Mouse (Mus musculus): ENCODE results near the gene Parvb. TPM values are rescaled to one million over a fixed set of nuclear protein-coding genes. Genes with fewer than 3 reads are reported as not detected.

Gene Parvb
- polyA plus RNA-seq, 1 experiment from 2014 or later, result 9.0 TPM

- WGBS, result 30% methylated on average over 14 of the region's 14 CpGs
- peaks cover 38% of the 10 kb centered on the region for H3K4me1 ChIP-seq (replicated peaks)
- H3K4me2 ChIP-seq, result no peak overlapping the region
- no peak overlapping the region for H3K4me3 ChIP-seq
- no peaks in the 10 kb centered on the region for H3K9me3 ChIP-seq
- no peaks in the 10 kb centered on the region for H3K27me3 ChIP-seq
- no peak; the same call in 1 of the 2 replicates for ATAC-seq (ENCODE audit: low read depth)
- H3K9ac ChIP-seq, result 0 out of 2 replicates have a peak overlapping the region, but pooled peaks have one; percentile 8
- peak overlapping the region; percentile 65 for H3K27ac ChIP-seq (replicated peaks)
- H3K36me3 ChIP-seq, result no peaks in the 10 kb centered on the region
Measured at GRCm38 (mm10) chr15:84349915-84350738, 118.3 kb downstream of the Parvb start.

GRCm38 (mm10) chr15:84351342-84351741 lies 119.5 kb downstream of the Parvb start:
- 80% methylated on average over 7 of the region's 7 CpGs for WGBS
- no peak for ATAC-seq (ENCODE audit: low read depth)
- H3K4me1 ChIP-seq (replicated peaks), result peaks cover 33% of the 10 kb centered on the region

DNA sequence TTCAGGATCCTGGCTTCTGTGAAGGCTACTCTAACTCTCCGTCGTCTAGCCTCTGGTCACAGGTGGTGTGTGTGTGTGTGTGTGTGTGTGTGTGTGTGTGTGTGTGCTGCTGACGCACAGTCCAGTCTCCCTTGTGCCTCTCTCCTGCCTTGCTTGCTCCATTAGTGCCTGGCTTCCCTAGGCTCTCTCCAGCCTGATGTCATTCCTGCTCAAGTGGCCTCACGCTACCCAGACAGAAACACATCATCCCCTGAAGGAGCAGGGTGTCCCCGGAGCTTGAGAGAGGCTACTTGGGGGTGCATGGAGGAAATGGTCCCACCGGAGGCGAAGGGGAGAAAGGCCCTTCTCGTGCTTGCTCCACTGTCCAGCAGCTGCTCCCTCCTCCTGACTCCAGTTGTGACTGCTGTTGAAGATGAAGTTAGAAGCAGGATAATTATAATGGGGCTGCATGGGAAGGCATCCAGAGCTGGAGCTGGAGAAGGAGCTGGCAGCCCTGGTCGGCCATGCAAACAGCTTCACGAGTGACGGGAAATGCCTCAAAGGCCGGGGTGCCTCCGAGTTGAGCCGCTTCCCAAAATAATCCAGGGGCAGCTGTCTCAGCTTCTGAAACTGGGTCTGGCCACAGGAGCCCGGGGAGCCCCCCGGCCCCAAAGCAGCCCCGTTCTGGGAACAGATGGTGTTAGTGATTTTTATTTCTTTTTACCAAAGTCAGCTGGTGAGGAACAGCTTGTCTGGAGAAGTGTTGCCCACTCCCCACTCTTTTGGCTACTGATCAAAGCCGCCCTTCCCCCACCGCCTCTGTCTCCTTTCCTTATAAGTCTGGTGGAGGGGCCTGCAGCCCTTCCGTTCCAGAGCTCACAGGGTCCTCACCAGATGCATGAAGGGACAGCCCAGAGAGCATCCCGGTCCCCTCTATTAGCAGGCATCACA lies 120.3 kb downstream of the Parvb start:
- no peaks in the 10 kb centered on the region for H3K36me3 ChIP-seq
- H3K4me1 ChIP-seq (replicated peaks), result peaks cover 33% of the 10 kb centered on the region
- H3K27ac ChIP-seq (replicated peaks), result peak overlapping the region; percentile 61
- 55% methylated on average over 21 of the region's 21 CpGs for WGBS
- H3K27me3 ChIP-seq, result no peaks in the 10 kb centered on the region
- H3K4me2 ChIP-seq, result no peak overlapping the region
- H3K9ac ChIP-seq, result no peak overlapping the region
- no peak overlapping the region for H3K4me3 ChIP-seq
- H3K9me3 ChIP-seq, result no peaks in the 10 kb centered on the region
- no peak for ATAC-seq (ENCODE audit: low read depth)

More at GRCm38 (mm10) chr15:84351342-84351741, 119.5 kb downstream of the Parvb start:
- no peaks in the 10 kb centered on the region for H3K36me3 ChIP-seq
- no peaks in the 10 kb centered on the region for H3K27me3 ChIP-seq
- H3K9ac ChIP-seq, result no peak overlapping the region
- H3K27ac ChIP-seq (replicated peaks), result no peak overlapping the region
- no peak overlapping the region for H3K4me2 ChIP-seq
- H3K9me3 ChIP-seq, result no peaks in the 10 kb centered on the region
- H3K4me3 ChIP-seq, result no peak overlapping the region

- H3K9ac ChIP-seq, result no peak overlapping the region
- 81% methylated on average over 5 of the region's 5 CpGs for WGBS
- H3K27ac ChIP-seq (replicated peaks), result no peak overlapping the region
- H3K27me3 ChIP-seq, result no peaks in the 10 kb centered on the region
- peaks cover 33% of the 10 kb centered on the region for H3K4me1 ChIP-seq (replicated peaks)
- no peak overlapping the region for H3K4me3 ChIP-seq
- H3K9me3 ChIP-seq, result no peaks in the 10 kb centered on the region
- H3K36me3 ChIP-seq, result no peaks in the 10 kb centered on the region
- H3K4me2 ChIP-seq, result no peak overlapping the region
- no peak for ATAC-seq (ENCODE audit: low read depth)
Measured at GRCm38 (mm10) chr15:84355081-84355480, 123.2 kb downstream of the Parvb start.

GRCm38 (mm10) chr15:84364746-84365145 lies 132.9 kb downstream of the Parvb start:
- 76% methylated on average over 3 of the region's 3 CpGs for WGBS
- Histone ChIP-seq H3K27ac (replicated peaks) (no peak overlapping the region), H3K4me2 (no peak overlapping the region), H3K9ac (no peak overlapping the region), H3K4me3 (no peak overlapping the region), H3K36me3 (no peaks in the 10 kb centered on the region), H3K4me1 (replicated peaks) (peaks cover 30% of the 10 kb centered on the region), H3K9me3 (no peaks in the 10 kb centered on the region), H3K27me3 (no peaks in the 10 kb centered on the region)
- ATAC-seq (ENCODE audit: low read depth), result no peak

Other genes starting within 250 kb of the Parvb start
- gene Efcab6, start 166.7 kb upstream of the Parvb start, polyA plus RNA-seq (2015; fragmentation: Nextera tagmentation; extraction: Ambion mirVana), result 0.36 and 1.2 TPM in 2 replicates
- gene Sult4a1, start 126.3 kb upstream of the Parvb start, polyA plus RNA-seq (2015; fragmentation: Nextera tagmentation; extraction: Ambion mirVana), result 87.0 and 97.2 TPM in 2 replicates
- gene Pnpla5, start 108.9 kb upstream of the Parvb start, polyA plus RNA-seq (2015; fragmentation: Nextera tagmentation; extraction: Ambion mirVana), result not detected in 2 replicates
- 4.7 and 6.5 TPM in 2 replicates for gene Pnpla3, start 64.2 kb upstream of the Parvb start, polyA plus RNA-seq (2015; fragmentation: Nextera tagmentation; extraction: Ambion mirVana)
- 79.4 and 83.5 TPM in 2 replicates for gene Samm50, start 39.8 kb upstream of the Parvb start, polyA plus RNA-seq (2015; fragmentation: Nextera tagmentation; extraction: Ambion mirVana)
- gene Parvg, start 92.0 kb downstream of the Parvb start, polyA plus RNA-seq (2015; fragmentation: Nextera tagmentation; extraction: Ambion mirVana), result 0.95 and 0.98 TPM in 2 replicates
- gene Shisal1, start 215.1 kb downstream of the Parvb start, polyA plus RNA-seq (2015; fragmentation: Nextera tagmentation; extraction: Ambion mirVana), result 10.1 and 13.4 TPM in 2 replicates